Mouse (Mus musculus) right cerebral cortex, postnatal 10 days (tissue): Measurements from ENCODE around the gene Aprt.

Source experiments
- DNase-seq, 2 experiments: peaks; one replicate each; pipeline ENCODE4 v3.0.0; 2021; ENCODE audit warnings: low spot score in 2 of 2

The Aprt gene

GRCm38 (mm10) chr8:122537033-122537432 lies 39.7 kb downstream of the Aprt start:
- DNase-seq = no peak

GRCm38 (mm10) chr8:122531312-122531711 lies 45.4 kb downstream of the Aprt start:
- DNase-seq = no peak

GRCm38 (mm10) chr8:122529159-122529558 lies 47.5 kb downstream of the Aprt start:
- no peak for DNase-seq

GRCm38 (mm10) chr8:122527937-122528336 lies 48.8 kb downstream of the Aprt start:
- DNase-seq = no peak

- no peak for DNase-seq
Observed at GRCm38 (mm10) chr8:122526526-122527170, 50.1 kb downstream of the Aprt start.

GRCm38 (mm10) chr8:122526084-122526483 lies 50.6 kb downstream of the Aprt start:
- DNase-seq = no peak

- no peak for DNase-seq
Observed at GRCm38 (mm10) chr8:122525004-122525403, 51.7 kb downstream of the Aprt start.
